Mouse (Mus musculus) testis, adult 2 months (tissue): ENCODE results near the gene Rdh14. TPM values are rescaled to one million over a fixed set of nuclear protein-coding genes. Genes with fewer than 3 reads are reported as not detected.

Experiments
- H3K27ac ChIP-seq: fragments of 200-500 bp; 2 replicates; pipeline ENCODE4 v1.5.1; 2012; ENCODE audit warnings: low read depth, low read length; ENCODE audit not compliant: control insufficient read depth, insufficient read depth
- H3K27me3 ChIP-seq: fragments of 200-500 bp; 2 replicates; pipeline ENCODE4 v1.6.1; 2012; ENCODE audit warnings: mild to moderate bottlenecking, low read length, moderate library complexity; ENCODE audit not compliant: control insufficient read depth, insufficient read depth
- H3K36me3 ChIP-seq: fragments of 200-500 bp; 2 replicates; pipeline ENCODE4 v1.6.1; 2012; ENCODE audit warnings: mild to moderate bottlenecking, low read length; ENCODE audit not compliant: control insufficient read depth, insufficient read depth
- H3K4me1 ChIP-seq: fragments of 200-500 bp; 2 replicates; pipeline ENCODE4 v1.6.1; 2012; ENCODE audit warnings: low read length; ENCODE audit not compliant: control insufficient read depth, insufficient read depth
- H3K4me3 ChIP-seq: fragments of 200-500 bp; 2 replicates; pipeline ENCODE4 v1.5.1; 2012; ENCODE audit warnings: low read depth, mild to moderate bottlenecking, low read length, moderate library complexity, mixed read lengths; ENCODE audit not compliant: control insufficient read depth
- CTCF ChIP-seq: fragments of 200-500 bp; IDR thresholded peaks from 2 replicates; pipeline ENCODE4 v1.5.1; 2012; ENCODE audit warnings: low read depth, mild to moderate bottlenecking, inconsistent platforms, low read length, moderate library complexity; ENCODE audit not compliant: control insufficient read depth, insufficient read depth, insufficient replicate concordance
- POLR2A ChIP-seq: fragments of 200-500 bp; IDR thresholded peaks from 2 replicates; pipeline ENCODE4 v1.6.1; 2012; ENCODE audit warnings: low read depth, mild to moderate bottlenecking, inconsistent platforms, low read length, moderate library complexity; ENCODE audit not compliant: control insufficient read depth
- polyA plus RNA-seq: library from polyadenylated mRNA; depleted of rRNA; stranded (reverse); fragments of >200 nt; gene quantifications from 2 replicates; pipeline ENCODE4 v1.2.3, GENCODE M21; 2012; rRNA removed

Gene Rdh14
- 10.2 and 12.0 TPM in 2 replicates for polyA plus RNA-seq

- TF ChIP-seq CTCF: 0 out of 2 replicates have a peak, but pooled peaks have one; percentile 15
- peak; percentile 93 for TF ChIP-seq POLR2A
- peak within 1 kb of the TSS; percentile 97 for H3K27ac ChIP-seq
- no peaks in the 10 kb centered on the region for H3K27me3 ChIP-seq
- no peaks in the 10 kb centered on the region for H3K4me1 ChIP-seq
- H3K36me3 ChIP-seq: no peaks in the 10 kb centered on the region
- peak within 1 kb of the TSS; percentile 95 for H3K4me3 ChIP-seq
Observed at GRCm38 (mm10) chr12:10390671-10391441, at the start of gene Rdh14. Rdh14 (plus strand) TSS chr12:10390772.

- Histone ChIP-seq H3K4me3 (no peak overlapping the region), H3K4me1 (no peaks in the 10 kb centered on the region), H3K27me3 (no peaks in the 10 kb centered on the region), H3K27ac (no peak overlapping the region), H3K36me3 (no peaks in the 10 kb centered on the region)
- TF ChIP-seq CTCF: no peak
Observed at GRCm38 (mm10) chr12:10350706-10351105, 39.9 kb upstream of the Rdh14 start.

- TF ChIP-seq POLR2A (no peak), CTCF (no peak)
- Histone ChIP-seq H3K4me1 (no peaks in the 10 kb centered on the region), H3K4me3 (no peak overlapping the region), H3K27ac (no peak overlapping the region), H3K27me3 (no peaks in the 10 kb centered on the region), H3K36me3 (no peaks in the 10 kb centered on the region)
Observed at GRCm38 (mm10) chr12:10357756-10358155, 32.8 kb upstream of the Rdh14 start.

- TF ChIP-seq CTCF (no peak), POLR2A (no peak)
- Histone ChIP-seq H3K4me3 (peak within 1 kb of the TSS; percentile 44; the same call in 1 of the 2 replicates), H3K36me3 (no peaks in the 10 kb centered on the region), H3K4me1 (peaks cover 2% of the 10 kb centered on the region), H3K27me3 (no peaks in the 10 kb centered on the region), H3K27ac (no peak within 1 kb of the TSS)
Observed at GRCm38 (mm10) chr12:10369673-10370072, 20.9 kb upstream of the Rdh14 start, which contains the start of gene Nt5c1b. Nt5c1b (plus strand) TSS chr12:10369973.

- Histone ChIP-seq H3K27me3 (no peaks in the 10 kb centered on the region), H3K36me3 (no peaks in the 10 kb centered on the region), H3K27ac (no peak overlapping the region), H3K4me1 (no peaks in the 10 kb centered on the region), H3K4me3 (no peak overlapping the region)
- no peak for TF ChIP-seq CTCF
- no peak for TF ChIP-seq POLR2A
Observed at GRCm38 (mm10) chr12:10400788-10401187, 10.2 kb downstream of the Rdh14 start.

GRCm38 (mm10) chr12:10402421-10403115 lies 12.0 kb downstream of the Rdh14 start:
- TF ChIP-seq POLR2A (no peak), CTCF (no peak)
- Histone ChIP-seq H3K27ac (no peak overlapping the region), H3K4me3 (no peak overlapping the region), H3K27me3 (no peaks in the 10 kb centered on the region), H3K4me1 (no peaks in the 10 kb centered on the region), H3K36me3 (no peaks in the 10 kb centered on the region)

GRCm38 (mm10) chr12:10410511-10411179 lies 20.1 kb downstream of the Rdh14 start:
- TF ChIP-seq CTCF (no peak), POLR2A (no peak)
- no peaks in the 10 kb centered on the region for H3K27me3 ChIP-seq
- H3K27ac ChIP-seq: no peak overlapping the region
- H3K4me1 ChIP-seq: peaks cover 4% of the 10 kb centered on the region; the same call in 1 of the 2 replicates
- no peaks in the 10 kb centered on the region for H3K36me3 ChIP-seq
- no peak overlapping the region for H3K4me3 ChIP-seq
